Mouse (Mus musculus): ENCODE results near the gene Mrps16.

DNA sequence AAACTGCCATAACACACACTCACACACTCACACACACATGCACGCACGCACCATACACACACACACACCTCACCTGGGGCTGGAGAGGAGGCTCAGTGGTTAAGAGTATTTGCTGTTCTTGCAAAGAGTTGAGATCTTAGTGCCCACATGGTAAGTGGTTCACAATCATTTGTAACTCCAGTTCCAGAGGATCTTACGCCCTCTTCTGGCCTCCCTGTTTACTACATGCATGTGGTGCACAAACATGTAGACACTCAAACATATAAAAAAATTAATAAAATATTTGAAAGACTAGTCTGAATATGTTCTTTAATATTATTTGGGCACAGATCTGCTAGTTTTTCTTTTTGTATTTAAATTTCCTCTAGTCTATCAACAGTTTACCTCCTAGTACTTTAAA, 25.2 kb downstream of the Mrps16 start:
- no peak for TF ChIP-seq CTCF (IDR thresholded peaks at IDR 0.05; ENCODE audit: extremely low read depth, insufficient read depth, insufficient read length, insufficient replicate concordance)
- TF ChIP-seq POLR2A (IDR thresholded peaks at IDR 0.05; ENCODE audit: low read depth, low read length): no peak
